Mouse (Mus musculus) embryonic facial prominence, embryonic 14.5 days (tissue): ENCODE data around the gene Plin3. TPM values are rescaled to one million over a fixed set of nuclear protein-coding genes. Genes with fewer than 3 reads are reported as not detected.

ENCODE experiments used
- microRNA counts: library from miRNA; unstranded; fragments of <30 nt; microRNA quantifications from one replicate; lab custom pipeline; 2017
- microRNA-seq: library from miRNA; unstranded; fragments of <30 nt; microRNA quantifications from one replicate; pipeline ENCODE4, GENCODE M21; 2016; ENCODE audit warnings: borderline number of aligned reads
- polyA plus RNA-seq: library from polyadenylated mRNA; unstranded; fragments of >200 nt; fragmentation: Nextera tagmentation; extraction: Ambion mirVana; gene quantifications from 2 replicates; pipeline ENCODE4 v1.2.1, GENCODE M21; 2014

Plin3 gene
- polyA plus RNA-seq, 1 experiment from 2014 or later = 76.9 TPM

MicroRNAs encoded within 50 kb of the gene (microRNA counts, 519-probe panel; counts per million panel counts)
- microRNA mmu-miR-7b (lab: Ali Mortazavi, UCI) = 2,389 counts per million, percentile 44 among the panel's probes with 10 or more counts

Small RNA genes lying within 50 kb of the gene (microRNA-seq; reads per million reads assigned to microRNA genes)
- gene Mir7b = 222 reads per million, percentile 60 among the genes with 10 or more reads in this experiment

Other genes starting within 250 kb of the Plin3 start
- 32.7 and 39.8 TPM in 2 replicates for gene Ubxn6, start 217.8 kb downstream of the Plin3 start, polyA plus RNA-seq
- gene Hdgfl2, start 213.2 kb downstream of the Plin3 start, polyA plus RNA-seq = 75.6 and 84.3 TPM in 2 replicates
- 0.08 and 0.33 TPM in 2 replicates for gene Plin4, start 183.1 kb downstream of the Plin3 start, polyA plus RNA-seq
- 0.54 and 0.57 TPM in 2 replicates for gene Plin5, start 175.3 kb downstream of the Plin3 start, polyA plus RNA-seq
- gene Lrg1, start 170.9 kb downstream of the Plin3 start, polyA plus RNA-seq = 0.62 and 1.3 TPM in 2 replicates
- 4.3 and 5.4 TPM in 2 replicates for gene Sema6b, start 152.5 kb downstream of the Plin3 start, polyA plus RNA-seq
- 10.2 and 12.3 TPM in 2 replicates for gene Tnfaip8l1, start 130.4 kb downstream of the Plin3 start, polyA plus RNA-seq
- gene Mydgf, start 109.0 kb downstream of the Plin3 start, polyA plus RNA-seq = 98.8 and 99.5 TPM in 2 replicates
- gene Dpp9, start 74.0 kb downstream of the Plin3 start, polyA plus RNA-seq = 32.5 and 37.1 TPM in 2 replicates
- gene Fem1a, start 36.1 kb downstream of the Plin3 start, polyA plus RNA-seq = 19.6 and 20.5 TPM in 2 replicates
- gene Ticam1, start 16.1 kb downstream of the Plin3 start, polyA plus RNA-seq = 6.9 and 8.1 TPM in 2 replicates
- not detected in 2 replicates for gene Arrdc5, start 7.4 kb upstream of the Plin3 start, polyA plus RNA-seq
- 74.8 and 90.9 TPM in 2 replicates for gene Uhrf1, start 10.4 kb upstream of the Plin3 start, polyA plus RNA-seq
- gene Kdm4b, start 33.2 kb upstream of the Plin3 start, polyA plus RNA-seq = 29.1 and 32.3 TPM in 2 replicates
- gene Ptprs, start 183.6 kb upstream of the Plin3 start, polyA plus RNA-seq = 104 and 116 TPM in 2 replicates
- not detected in 2 replicates for gene Znrf4, start 219.6 kb upstream of the Plin3 start, polyA plus RNA-seq